Mouse (Mus musculus): ENCODE data around the gene Gm37240.

- no peak for TF ChIP-seq CTCF (IDR thresholded peaks at IDR 0.05; ENCODE audit: insufficient read depth, low read depth, low read length)
- TF ChIP-seq POLR2A (IDR thresholded peaks at IDR 0.05; ENCODE audit: insufficient read depth, low read depth, low read length) = no peak
Measured at GRCm38 (mm10) chr3:85683618-85684017, 203.7 kb downstream of the Gm37240 start.

Data from olfactory bulb, adult 2 months (tissue).